Mouse (Mus musculus) gastrocnemius, postnatal 36 days (tissue): ENCODE measurements around the gene Cdk5r2. TPM values are rescaled to one million over a fixed set of nuclear protein-coding genes. Genes with fewer than 3 reads are reported as not detected.
A peak's percentile ranks its signal among the peaks of the same experiment; 100 is the strongest.

Experiments used
- DNase-seq, 2 experiments: peaks; one replicate each; pipeline ENCODE4 v3.0.0; 2022
- intact Hi-C: fragments of 180-260 bp; cut with DNase I; formaldehyde crosslinking; loops from one replicate; pipeline ENCODE4 v1.15.1; 2025
- microRNA-seq, 2 experiments: library from miRNA; unstranded; fragments of <30 nt; microRNA quantifications; one replicate each; pipeline ENCODE4 v1.2.0; 2021
- total RNA-seq, 2 experiments: library from RNA; stranded (reverse); gene quantifications; 2 replicates each; pipeline ENCODE4 v1.2.3; 2021

Cdk5r2 gene
- total RNA-seq, 2 experiments from 2014 or later: not detected

GRCm38 (mm10) chr1:74885369-74886042 is 30.8 kb downstream of the Cdk5r2 start, which contains the start of gene Fev:
Gene Fev (minus strand): TSS chr1:74885419.
- intact Hi-C loops: no loop called here

GRCm38 (mm10) chr1:74891513-74891912 is 36.8 kb downstream of the Cdk5r2 start:
- DNase-seq: no peak
- intact Hi-C loops: no loop called here

More at GRCm38 (mm10) chr1:74885369-74886042, 30.8 kb downstream of the Cdk5r2 start, which contains the start of gene Fev:
- no peak for DNase-seq

- intact Hi-C loops: no loop called here
- DNase-seq: no peak
Observed at GRCm38 (mm10) chr1:74892351-74893133, 37.8 kb downstream of the Cdk5r2 start.

- intact Hi-C loops: no loop called here
- no peak for DNase-seq
Observed at GRCm38 (mm10) chr1:74893134-74893855, 38.6 kb downstream of the Cdk5r2 start, which contains the start of gene Cryba2. Gene Cryba2 (minus strand): TSS chr1:74893143.

GRCm38 (mm10) chr1:74894966-74895365 is 40.2 kb downstream of the Cdk5r2 start:
- intact Hi-C loops: no loop called here
- peak in 1 of 2 experiments; percentile 42 for DNase-seq

GRCm38 (mm10) chr1:74897976-74898375 is 43.2 kb downstream of the Cdk5r2 start:
- no peak for DNase-seq
- intact Hi-C loops: no loop called here

GRCm38 (mm10) chr1:74898656-74899431 is 44.1 kb downstream of the Cdk5r2 start:
- no peak for DNase-seq
- intact Hi-C loops: no loop called here

GRCm38 (mm10) chr1:74900341-74901285 is 45.9 kb downstream of the Cdk5r2 start:
- intact Hi-C loops: no loop called here
- no peak for DNase-seq

- DNase-seq: no peak
- intact Hi-C loops: no loop called here
Observed at GRCm38 (mm10) chr1:74901686-74902085, 47.0 kb downstream of the Cdk5r2 start.

GRCm38 (mm10) chr1:74902191-74902590 is 47.5 kb downstream of the Cdk5r2 start:
- intact Hi-C loops: no loop called here
- no peak for DNase-seq

Small RNA genes within 50 kb of the gene (microRNA-seq; reads per million reads assigned to microRNA genes)
- gene Mir375: 2.5 to 133 reads per million in 2 experiments

Other genes starting within 250 kb of the Cdk5r2 start
- 10 to 100 TPM; 11.3 to 14.3 TPM for gene Ttll4, start 193.2 kb upstream of the Cdk5r2 start, total RNA-seq
- gene Cyp27a1, start 141.4 kb upstream of the Cdk5r2 start, total RNA-seq: 10 to 100 TPM; 41.0 to 44.1 TPM
- gene Prkag3, start 105.7 kb upstream of the Cdk5r2 start, total RNA-seq: 10 to 100 TPM; 63.9 to 90.3 TPM
- gene Wnt6, start 83.0 kb upstream of the Cdk5r2 start, total RNA-seq: under 1 TPM; 0.20 to 0.32 TPM
- not detected for gene Wnt10a, start 63.4 kb upstream of the Cdk5r2 start, total RNA-seq
- gene Fev, start 30.5 kb downstream of the Cdk5r2 start, total RNA-seq: not detected
- gene Cryba2, start 38.2 kb downstream of the Cdk5r2 start, total RNA-seq: not detected
- not detected for gene Cfap65, start 80.7 kb downstream of the Cdk5r2 start, total RNA-seq
- gene Ihh, start 96.7 kb downstream of the Cdk5r2 start, total RNA-seq: under 1 TPM; 0.12 to 0.20 TPM